Mouse (Mus musculus) cerebellum, adult 11-12 months (tissue): ENCODE measurements around the gene Lrrc46.
A peak's percentile ranks its signal among the peaks of the same experiment; 100 is the strongest.

Experiments used
- DNase-seq: peaks from one replicate; pipeline ENCODE4 v3.0.0; 2022

Gene Lrrc46

DNA sequence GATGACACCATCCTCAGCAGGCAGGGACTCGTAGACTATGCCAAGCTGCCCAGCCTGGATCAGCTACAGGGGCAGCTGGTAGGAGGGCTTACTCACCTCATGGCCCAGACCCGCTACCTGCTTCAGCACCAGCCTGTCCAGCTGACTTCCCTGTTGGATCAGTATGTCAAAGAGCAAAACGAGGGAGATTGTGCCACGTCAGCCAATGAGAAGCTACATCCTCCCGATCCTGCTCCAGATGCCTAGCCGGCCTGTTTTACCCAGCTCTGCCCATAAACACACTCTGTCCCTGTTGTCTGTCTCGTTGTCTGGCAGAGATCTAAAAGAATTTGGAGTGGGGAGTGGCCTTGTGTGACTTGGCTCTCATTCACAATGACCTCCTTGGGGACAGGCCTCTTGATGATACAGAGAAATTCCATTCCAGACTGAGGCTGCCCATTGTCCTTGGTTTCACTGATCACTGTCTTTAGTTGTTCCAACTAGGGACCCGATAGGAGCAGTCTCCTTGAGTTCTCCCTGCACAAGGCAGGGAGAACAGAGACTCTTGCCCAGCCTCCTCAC lies 7.0 kb upstream of the Lrrc46 start:
- no peak for DNase-seq

DNA sequence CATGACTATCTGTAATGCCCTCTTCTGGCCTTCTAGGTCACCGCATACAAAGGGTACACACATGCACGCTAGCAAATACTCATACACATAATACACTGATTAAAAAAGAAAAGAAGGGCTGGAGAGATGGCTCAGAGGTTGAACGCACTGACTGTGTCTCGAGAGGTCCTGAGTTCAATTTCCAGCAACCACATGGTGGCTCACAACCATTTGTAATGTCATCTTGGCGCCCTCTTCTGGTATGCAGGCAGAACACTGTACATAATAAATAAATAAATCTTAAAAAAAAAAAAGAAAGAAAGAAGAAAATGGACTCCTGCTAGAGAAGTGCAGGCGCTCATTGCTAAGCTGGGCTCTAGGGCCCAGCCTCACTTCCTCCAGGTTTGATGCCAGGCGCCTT lies 4.7 kb upstream of the Lrrc46 start:
- no peak for DNase-seq

DNA sequence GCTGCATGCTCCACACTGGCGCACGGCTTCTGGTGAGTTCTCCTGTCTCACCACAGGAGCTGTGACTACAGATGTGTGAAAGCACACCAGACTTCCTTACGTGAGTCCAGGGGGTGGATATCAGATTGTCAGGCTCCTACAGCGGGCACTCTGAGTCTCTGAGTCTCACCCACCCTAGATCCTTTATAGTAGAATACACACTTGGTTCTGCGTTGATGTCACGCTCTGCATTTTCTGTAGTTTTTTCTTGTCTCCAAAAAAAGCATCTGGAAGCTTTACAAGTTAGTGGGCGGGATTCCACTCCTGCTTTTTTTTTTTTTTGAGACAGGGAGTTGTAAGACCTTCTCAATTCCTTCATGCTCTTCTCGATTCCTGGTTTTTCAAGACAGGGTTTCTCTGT lies 3.7 kb upstream of the Lrrc46 start:
- DNase-seq: no peak

DNA sequence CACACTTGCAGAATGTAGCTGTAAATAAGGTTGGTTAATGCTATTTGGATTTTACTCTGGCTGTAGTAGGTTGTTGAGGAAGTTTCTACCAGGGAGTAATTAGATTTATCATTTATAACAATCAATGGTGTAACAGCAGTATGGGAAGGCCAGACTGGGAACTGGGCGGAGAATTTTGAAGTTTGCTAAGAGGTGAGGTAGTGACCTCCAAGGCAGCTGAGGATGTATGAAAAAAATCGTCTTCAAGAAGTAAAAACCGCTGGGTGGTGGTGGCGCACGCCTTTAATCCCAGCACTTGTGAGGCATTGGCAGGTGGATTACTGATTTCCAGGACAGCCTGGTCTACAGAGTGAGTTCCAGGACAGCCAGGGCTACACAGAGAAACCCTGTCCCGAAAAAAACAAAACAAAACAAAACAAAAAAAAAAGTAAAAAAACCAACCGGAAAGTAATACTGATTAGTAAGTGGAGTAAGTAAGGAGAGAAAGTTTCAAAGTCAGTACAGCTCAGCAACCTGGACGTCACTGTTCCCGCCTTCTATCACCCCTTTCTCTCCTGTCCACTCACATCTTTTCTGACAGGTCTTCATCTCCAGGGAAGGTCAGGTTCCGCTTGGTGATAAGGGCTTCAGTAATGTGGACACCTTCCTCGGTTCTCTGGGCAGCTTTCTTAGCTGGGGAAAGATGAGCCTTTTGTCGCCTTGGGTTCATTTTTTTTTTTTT lies 746 bp downstream of the Lrrc46 start:
- no peak for DNase-seq

DNA sequence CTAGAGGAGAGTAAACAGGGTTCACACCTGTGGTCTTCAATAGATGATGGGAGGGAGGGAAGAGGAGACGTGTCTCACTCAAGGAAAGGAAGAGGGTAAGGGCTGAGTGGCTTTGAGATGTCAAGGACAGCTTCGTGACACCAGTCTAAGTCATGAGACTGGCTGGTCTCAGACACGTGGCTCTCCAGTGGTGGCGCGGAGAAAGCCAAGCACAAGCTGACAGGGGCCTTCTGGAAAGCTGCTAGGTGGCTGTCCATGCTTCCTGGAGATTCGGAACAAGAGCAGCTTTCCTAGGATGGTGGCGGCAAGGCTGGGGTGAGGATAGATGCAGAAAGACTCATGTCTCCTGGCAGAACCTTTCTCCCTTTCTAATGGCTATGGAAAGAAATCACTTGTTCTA lies 2.3 kb downstream of the Lrrc46 start:
- DNase-seq: no peak

DNA sequence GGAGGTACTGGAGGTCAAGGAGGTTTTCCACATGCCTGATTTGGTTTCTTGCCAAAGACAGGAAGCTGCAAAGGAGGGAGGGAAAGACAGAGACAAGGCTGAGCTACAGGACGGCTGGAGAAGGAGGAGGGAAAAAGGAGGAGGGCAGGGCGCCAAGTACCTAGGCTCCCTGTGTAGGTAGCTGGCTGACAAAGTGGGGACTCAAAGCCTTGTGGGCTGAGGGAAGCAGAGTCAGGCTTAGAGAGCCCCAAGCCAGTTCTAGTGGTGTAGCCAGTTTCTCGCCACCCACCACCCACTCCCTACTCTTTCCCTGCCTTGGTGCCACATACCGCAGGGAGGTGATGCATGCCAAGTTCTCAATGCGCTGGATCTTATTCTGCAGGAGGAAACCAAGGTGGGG lies 5.1 kb downstream of the Lrrc46 start:
- DNase-seq: no peak

DNA sequence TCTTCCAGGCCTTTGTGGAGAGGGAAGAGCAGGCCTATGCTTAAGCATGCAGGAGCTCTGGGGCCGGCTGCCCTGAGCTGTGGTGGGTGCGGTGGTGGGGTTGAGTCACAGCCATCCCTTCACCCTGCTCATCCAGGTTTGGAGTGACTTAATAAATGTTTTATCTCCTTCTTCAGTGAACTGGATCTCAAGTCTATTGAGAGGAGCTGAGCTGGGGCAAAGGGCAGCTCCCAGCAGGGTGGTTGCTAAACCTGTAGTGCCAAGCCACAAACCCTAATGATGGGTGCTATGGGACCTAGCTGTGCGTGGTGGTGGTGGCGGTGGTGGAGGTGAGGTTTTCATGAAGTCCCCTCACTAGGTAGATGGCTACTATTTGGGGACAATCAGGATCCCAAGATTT lies 7.4 kb downstream of the Lrrc46 start:
- DNase-seq: no peak

DNA sequence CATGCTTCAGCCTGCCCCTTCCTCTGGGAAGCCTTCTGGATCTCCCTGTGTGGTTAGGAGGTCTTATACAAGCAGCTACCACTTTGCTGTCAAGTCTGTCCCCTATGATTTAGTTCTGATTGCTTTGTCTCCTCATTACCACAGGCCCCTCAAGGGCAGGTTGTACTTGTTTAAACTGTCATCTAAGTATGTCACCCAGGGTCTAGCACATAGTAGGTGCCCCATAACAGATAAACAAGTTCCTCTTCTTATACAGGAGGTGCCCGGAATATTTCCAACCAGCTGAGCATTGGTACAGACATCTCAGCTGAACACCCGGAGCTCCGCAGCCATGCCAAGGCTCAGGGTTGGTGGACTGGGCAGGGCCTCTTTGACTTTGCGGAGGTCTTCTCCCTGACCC lies 8.7 kb downstream of the Lrrc46 start:
- no peak for DNase-seq

DNA sequence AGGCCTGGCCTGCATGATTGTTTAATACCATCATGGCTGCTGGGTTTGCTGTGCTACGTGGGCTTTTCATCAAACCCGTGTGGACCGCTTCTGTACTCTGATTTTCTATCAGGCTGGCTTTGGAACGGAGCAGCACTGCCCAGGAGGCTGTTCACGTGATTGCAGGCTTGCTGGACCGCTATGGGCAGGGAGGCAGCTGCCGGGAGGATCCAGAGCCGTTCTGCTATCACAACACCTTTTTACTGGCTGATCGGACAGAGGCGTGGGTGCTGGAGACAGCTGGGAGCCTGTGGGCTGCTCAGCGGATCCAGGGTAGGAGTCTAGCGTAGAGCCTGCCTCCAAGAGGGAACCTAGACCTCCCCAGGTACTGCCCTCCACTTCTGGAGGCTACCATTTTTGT lies 9.2 kb downstream of the Lrrc46 start:
- no peak for DNase-seq

DNA sequence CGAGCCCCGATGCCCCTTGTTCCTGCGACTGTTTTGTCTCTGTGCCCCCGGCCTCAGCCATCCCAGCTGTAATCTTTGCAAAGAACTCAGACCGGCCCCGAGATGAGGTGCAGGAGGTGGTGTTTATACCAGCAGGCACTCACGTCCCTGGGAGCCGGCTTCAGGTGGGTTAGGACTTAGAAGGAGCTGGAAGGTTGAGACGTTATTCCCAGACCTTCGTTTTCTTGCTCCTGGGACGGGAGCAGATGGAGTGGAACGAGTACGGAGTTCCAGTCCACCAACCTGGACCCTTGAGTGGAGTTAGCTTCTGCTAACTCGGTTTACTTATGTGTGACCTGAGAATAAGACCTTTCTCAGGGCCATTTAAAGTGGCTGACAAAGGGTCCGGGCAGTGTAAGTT lies 10.8 kb downstream of the Lrrc46 start:
- no peak for DNase-seq

DNA sequence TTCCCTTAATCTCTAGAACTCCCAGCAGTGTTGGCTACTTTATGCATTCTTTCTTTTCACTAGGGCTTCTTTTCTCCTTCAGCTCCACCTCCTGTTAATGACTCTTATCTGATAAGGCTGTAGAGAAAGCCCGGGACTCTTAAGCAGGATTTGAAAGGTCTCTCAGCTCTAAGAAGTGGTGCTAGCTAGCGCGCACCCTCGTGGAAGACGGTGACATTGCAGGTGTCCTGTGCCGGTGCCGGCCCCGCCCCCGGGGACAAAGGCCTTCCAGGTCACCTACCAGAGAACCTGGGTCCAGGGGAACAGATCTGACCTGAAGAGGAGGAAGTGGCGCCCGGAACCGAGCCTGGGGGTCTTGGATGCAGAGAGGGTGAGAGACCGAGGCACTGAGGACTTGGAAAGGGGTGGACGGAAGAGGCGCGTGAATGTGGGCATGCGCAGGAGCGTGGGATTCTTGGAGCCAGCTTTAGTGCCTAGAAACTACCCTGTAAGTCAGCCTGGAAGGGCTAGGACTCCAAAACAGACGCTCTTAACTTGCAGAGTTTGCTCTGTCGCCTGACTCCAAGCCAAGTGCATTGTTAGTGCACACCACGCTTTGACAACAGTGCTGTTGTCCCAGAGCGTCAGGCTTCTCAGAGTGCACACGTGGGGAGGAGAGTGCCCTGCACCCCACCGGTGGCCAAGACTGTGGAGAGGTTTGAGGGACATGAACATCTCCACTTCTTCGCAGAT lies 11.4 kb downstream of the Lrrc46 start, which contains the start of gene Scrn2:
Scrn2 (plus strand) TSS at position 253 of the 732 bp plus-strand sequence.
- peak; percentile 75 for DNase-seq

DNA sequence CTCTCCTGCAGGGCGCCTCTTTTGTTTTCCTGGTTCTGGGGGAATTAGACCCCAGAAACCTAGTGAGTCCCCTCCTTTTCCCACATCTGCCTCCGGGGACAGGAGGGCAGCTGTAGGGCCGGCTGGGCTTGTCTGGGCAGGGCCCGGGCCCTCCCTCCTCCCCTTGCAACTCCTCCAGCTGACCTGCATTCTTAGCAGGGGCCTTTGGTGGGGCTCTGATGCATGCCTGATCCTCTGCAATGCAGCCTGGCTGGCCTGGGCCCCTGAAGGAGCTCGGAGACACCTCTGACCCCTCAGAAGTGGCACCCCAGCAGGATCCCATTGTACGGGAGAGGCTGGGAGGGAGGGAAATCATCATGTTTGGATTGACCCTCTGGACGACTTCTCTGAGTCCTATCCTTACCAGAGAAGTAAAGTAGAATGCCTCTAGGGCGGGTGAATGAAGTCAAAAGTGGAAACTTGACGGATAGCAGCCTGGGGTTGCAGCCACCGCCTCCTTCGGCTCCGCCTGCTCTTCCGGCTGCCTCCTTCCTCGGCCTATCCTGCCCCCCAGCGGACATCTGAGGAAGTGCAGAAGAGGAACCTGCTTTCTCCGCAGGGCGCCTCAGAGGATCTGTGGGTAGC lies 15.4 kb downstream of the Lrrc46 start:
- DNase-seq: peak; percentile 81

DNA sequence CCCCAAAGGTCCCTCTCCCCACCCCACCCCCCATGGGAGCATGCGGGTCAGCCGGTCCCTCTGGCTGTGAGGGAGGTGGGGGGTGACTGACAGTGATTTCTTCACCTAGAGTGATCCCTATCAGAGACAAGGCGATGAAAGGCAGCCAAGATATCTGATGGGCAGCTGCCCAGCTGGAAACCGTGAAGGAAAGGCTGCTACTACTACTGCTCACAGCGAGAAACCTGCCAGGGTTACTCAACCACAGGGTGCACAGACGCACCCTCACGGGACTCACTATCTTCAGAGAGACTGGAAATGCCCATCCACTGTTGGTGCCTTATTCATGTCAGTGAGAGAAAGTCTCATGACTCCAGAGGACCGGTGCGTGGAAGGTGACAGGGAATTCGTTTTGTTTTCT lies 16.2 kb downstream of the Lrrc46 start:
- peak; percentile 32 for DNase-seq

DNA sequence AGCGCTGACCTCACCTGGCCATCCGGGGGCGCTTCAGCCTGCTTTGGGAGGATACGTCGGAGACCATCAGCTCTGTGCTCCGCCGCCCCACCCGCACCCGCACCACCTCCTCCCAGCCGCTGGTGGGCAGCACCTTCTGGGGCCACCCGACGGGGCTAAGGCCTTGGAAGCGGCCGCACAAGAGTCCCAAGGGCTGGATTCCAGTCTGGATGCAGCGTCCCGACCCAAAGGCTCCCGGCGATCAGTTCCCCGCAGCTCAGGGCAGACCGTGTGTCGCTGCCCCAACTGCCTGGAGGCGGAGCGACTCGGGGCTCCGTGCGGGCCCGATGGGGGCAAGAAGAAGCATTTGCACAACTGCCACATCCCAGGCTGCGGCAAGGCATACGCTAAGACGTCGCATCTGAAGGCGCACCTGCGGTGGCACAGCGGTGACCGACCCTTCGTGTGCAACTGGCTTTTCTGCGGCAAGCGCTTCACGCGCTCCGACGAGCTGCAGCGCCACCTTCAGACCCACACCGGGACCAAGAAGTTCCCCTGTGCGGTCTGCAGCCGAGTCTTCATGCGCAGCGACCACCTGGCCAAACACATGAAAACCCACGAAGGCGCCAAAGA lies 19.2 kb downstream of the Lrrc46 start:
- peak; percentile 80 for DNase-seq

DNA sequence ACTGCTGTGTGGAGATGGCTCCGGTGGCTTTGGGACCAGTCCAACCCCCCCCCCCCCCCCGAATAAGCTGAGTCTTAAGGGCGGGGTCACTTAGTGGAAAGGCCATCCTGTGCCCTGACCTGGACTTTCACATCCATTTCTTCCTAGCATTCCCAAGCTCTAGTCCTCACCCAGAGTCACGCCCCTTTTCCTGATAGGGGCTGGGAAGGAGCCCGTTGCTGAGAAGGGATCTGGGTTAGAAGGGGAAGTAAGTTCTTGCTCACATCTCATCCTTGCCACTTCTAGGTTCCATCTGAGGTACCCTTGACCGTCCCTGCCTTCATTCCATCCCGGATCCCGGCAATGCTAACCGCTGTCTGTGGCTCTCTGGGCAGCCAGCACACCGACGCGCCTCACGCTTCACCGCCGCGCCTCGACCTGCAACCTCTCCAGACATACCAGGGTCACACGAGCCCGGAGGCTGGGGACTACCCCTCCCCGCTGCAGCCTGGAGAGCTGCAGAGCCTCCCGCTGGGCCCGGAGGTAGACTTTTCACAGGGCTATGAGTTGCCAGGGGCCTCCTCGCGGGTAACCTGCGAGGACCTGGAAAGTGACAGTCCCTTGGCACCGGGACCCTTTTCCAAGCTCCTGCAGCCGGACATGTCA lies 20.0 kb downstream of the Lrrc46 start:
- DNase-seq: no peak

DNA sequence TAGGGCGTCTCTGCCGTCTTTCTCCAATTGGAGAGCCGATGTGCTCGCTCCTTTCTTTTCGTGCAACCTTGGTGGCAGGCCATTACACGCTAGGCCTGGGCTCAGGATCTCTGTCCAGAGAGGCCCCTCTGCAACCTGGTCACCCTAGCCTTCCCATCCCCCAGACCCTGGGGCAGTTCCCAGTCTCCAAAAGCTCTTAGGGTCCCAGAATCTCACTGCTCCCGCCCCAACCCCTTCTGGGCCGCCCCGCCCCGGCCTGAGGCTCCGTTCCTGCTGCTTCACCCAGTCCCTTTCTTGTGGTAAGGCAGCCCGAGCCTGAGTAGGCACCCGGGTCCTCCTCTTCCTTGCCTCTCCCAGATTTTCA lies 21.9 kb downstream of the Lrrc46 start:
- DNase-seq: no peak

DNA sequence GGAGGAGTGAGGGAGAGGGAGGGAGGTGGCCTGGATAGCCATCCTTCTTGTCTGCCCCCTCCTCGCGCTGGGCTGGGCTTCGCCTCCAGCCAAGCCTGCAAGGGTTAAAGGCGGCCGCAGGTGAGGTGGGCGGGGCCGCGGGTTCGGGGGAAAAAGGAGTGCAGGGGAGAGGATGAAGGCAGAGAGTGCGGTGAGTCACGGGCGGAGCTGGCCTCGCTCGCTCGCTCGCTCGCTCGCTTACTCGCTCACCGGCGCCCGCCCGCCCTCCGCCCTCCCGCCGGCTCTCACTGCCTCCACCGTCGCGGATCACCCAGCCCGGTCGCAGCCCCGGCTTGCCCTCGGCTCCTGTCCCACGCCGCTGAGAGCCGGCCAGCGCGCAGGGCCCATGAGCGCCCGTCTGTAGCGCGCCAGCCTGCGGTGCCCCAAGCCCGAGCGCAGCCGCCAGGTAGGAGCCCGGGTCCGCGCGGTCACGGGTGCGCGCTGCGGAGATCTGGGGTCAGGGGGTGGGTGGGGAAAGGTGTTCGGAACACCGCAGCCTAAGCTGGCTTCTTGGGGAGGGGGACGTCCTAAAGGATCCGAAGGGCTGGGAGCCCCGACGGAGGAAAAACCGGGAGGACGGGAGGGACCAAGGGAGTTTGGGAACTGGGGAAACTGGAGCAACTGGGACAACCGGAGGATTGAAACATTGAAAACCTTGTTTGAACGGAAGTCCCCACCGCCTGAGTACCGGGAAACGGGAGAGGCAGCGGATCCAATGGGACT lies 22.4 kb downstream of the Lrrc46 start:
- DNase-seq: no peak

DNA sequence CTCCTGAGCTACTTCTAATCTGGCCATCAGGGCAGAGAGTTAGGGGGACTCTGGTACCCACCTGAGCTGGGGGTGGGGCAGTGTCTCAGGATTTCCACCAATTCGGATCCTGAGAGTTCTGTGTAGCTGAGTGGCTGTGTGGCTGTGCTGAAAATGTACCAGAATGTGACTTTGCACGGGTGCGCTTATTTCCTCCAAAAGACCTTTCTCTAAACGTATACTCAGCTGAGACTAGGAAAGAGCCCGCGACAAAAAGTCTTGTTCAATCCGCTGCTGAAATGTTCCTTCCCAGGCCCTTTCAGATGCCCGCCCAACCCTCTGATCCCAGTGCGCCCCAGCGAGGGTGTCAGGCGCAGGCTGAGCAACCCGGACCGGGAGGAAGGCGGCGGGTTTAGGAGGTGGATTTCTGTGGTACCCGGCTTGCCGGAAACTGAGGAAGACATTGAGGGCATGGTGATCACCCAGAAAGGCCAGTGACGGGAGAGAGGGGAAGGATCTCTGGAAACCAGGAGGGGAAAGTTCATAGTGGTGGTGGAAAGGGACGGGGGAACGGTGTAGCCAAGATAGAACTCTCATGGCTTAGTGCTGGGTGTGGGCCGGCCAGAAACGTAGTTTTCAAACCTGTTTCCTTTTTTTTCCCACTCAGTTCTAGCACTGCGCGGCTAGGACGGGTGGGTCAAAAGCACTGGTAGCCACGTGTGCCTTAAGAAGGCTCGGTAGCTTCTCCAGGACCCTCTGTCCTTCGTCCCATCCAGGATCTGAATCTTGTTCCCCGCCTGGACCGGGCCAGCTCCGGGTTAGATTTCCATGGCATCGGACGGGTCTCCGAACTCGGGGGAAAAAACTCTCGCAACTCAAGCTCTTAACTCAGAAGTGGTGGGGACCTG lies 23.3 kb downstream of the Lrrc46 start:
- no peak for DNase-seq

DNA sequence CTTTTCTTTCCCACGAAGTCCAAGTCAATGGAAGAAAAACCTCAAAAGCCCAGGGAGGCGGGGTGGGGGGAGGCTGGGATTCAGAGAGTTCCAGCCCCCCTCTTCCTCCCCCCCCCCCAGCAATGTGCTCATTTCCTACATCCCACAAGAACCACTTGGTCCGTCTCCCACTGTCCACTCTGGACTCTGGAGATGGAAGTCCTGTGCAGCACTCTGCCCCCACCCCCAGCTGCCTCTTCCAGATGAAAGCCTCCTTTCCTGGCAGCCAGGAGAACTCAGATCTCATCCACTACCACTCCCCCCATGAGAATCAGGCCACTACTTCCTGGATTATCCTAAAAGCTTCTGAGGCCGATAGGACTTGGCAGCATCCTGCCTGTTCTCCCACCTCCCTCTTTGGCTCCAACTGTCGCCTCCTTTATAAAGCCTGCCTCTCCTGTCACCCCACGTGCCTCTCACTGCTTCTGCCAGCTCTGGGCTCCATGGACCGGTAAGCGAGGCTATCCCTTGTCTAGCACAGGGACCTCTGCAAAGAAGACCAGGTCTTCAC lies 28.0 kb downstream of the Lrrc46 start, which contains the start of gene Sp6:
Sp6 (plus strand) TSS at position 274 of the 550 bp plus-strand sequence.
- no peak for DNase-seq

DNA sequence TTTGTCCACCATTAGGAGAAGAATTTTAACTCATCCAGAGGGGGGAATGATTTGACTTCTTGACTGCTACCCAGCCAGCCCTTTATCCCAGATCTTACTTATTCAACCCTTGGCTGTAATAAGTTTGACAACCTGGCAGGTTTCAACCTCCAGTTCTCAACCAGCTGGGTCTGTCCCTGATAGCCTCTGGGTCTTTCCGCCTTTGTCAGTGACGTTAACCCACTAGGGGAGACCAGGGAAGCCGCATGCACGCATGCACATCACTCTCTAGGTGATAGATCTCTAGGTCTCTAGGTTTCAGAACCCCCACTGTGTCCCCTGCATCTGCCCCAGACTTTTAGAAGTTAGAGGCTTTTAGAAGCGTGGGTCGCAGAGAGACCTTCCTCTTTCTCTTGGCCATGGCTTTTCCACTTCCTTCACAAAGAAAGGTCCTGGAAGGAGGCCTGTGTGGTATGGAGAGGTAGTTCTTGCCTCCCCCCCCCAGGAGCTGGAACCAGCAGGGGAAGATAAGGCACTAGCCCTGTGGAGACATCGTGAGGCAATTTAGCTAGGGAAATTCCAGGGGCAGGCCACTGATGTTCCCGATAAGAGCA lies 31.9 kb downstream of the Lrrc46 start:
- DNase-seq: no peak
